Mouse (Mus musculus) forebrain, embryonic 14.5 days (tissue): Measurements from ENCODE around the gene Pakap. TPM values are rescaled to one million over a fixed set of nuclear protein-coding genes. Genes with fewer than 3 reads are reported as not detected.

Experiments used
- ATAC-seq: fragments of 200-750 bp; cut with Nextera tagmentation; 2 replicates; pipeline ENCODE4 v1.8.0; 2017; ENCODE audit warnings: mild to moderate bottlenecking, moderate library complexity
- DNase-seq: peaks from one replicate; pipeline ENCODE4 v3.0.0-alpha.2; 2015; ENCODE audit warnings: low spot score
- H3K27ac ChIP-seq: fragments of 300-500 bp; sonication (generic); 2 replicates; pipeline ENCODE4 v1.5.1; 2014; ENCODE audit warnings: low read depth, mild to moderate bottlenecking, control low read depth, low read length, moderate library complexity
- H3K27me3 ChIP-seq: fragments of 300-500 bp; sonication (generic); replicated peaks from 2 replicates; pipeline ENCODE4 v1.6.1; 2014; ENCODE audit warnings: low read length, control low read depth, mixed read lengths; ENCODE audit not compliant: control insufficient read depth, insufficient read depth
- H3K36me3 ChIP-seq: fragments of 300-500 bp; sonication (generic); 2 replicates; pipeline ENCODE4 v1.6.1; 2014; ENCODE audit warnings: low read length, control low read depth; ENCODE audit not compliant: control insufficient read depth, insufficient read depth
- H3K4me1 ChIP-seq: fragments of 300-500 bp; sonication (generic); 2 replicates; pipeline ENCODE4 v1.6.1; 2014; ENCODE audit warnings: antibody characterized with exemption, low read length, control low read depth; ENCODE audit not compliant: control insufficient read depth, insufficient read depth
- H3K4me2 ChIP-seq: fragments of 300-500 bp; sonication (generic); 2 replicates; pipeline ENCODE4 v1.6.1; 2014; ENCODE audit warnings: mild to moderate bottlenecking, control low read depth, low read length
- H3K4me3 ChIP-seq: fragments of 300-500 bp; sonication (generic); 2 replicates; pipeline ENCODE4 v1.5.1; 2014; ENCODE audit warnings: low read depth, low read length, control low read depth
- H3K9ac ChIP-seq: fragments of 300-500 bp; sonication (generic); 2 replicates; pipeline ENCODE4 v1.6.1; 2014; ENCODE audit warnings: mild to moderate bottlenecking, low read length, control low read depth, moderate library complexity
- H3K9me3 ChIP-seq: fragments of 300-500 bp; sonication (generic); replicated peaks from 2 replicates; pipeline ENCODE4 v1.6.1; 2016; ENCODE audit warnings: low read length, control low read depth, mixed read lengths; ENCODE audit not compliant: control insufficient read depth
- WGBS: fragments of 180-500 bp; shearing (Covaris S2); extraction: QIAGEN DNeasy Blood & Tissue Kit; methylation state at CpG from one replicate; pipeline ENCODE4 v1.1.7; 2014; 5-methylcytosine and 5-hydroxymethylcytosine counted together
- polyA plus RNA-seq: library from polyadenylated mRNA; unstranded; fragments of >200 nt; fragmentation: Nextera tagmentation; extraction: Ambion mirVana; gene quantifications from 2 replicates; pipeline ENCODE4 v1.2.1, GENCODE M21; 2014

Pakap gene
- polyA plus RNA-seq, 1 experiment from 2014 or later = 4.1 TPM

- Histone ChIP-seq H3K4me3 (no peak overlapping the region), H3K27ac (no peak overlapping the region), H3K9me3 (no peaks in the 10 kb centered on the region), H3K27me3 (no peaks in the 10 kb centered on the region), H3K4me1 (no peaks in the 10 kb centered on the region), H3K4me2 (no peak overlapping the region), H3K36me3 (no peaks in the 10 kb centered on the region), H3K9ac (no peak overlapping the region)
- DNase-seq (no peak), ATAC-seq (no peak)
- WGBS = 67% methylated on average over 4 of the region's 4 CpGs
These were observed 206.5 kb downstream of the Pakap start for GRCm38 (mm10) chr4:57774517-57774916.

- no peaks in the 10 kb centered on the region for H3K36me3 ChIP-seq
- no peak overlapping the region for H3K9ac ChIP-seq
- no peak overlapping the region for H3K4me3 ChIP-seq
- H3K9me3 ChIP-seq = no peaks in the 10 kb centered on the region
- no peaks in the 10 kb centered on the region for H3K27me3 ChIP-seq
- no peak for ATAC-seq
- H3K4me2 ChIP-seq = no peak overlapping the region
- DNase-seq = no peak
- H3K27ac ChIP-seq = no peak overlapping the region
- H3K4me1 ChIP-seq = no peaks in the 10 kb centered on the region
These were observed 207.6 kb downstream of the Pakap start for GRCm38 (mm10) chr4:57775582-57775981.

- Histone ChIP-seq H3K9ac (no peak overlapping the region), H3K36me3 (no peaks in the 10 kb centered on the region), H3K27ac (no peak overlapping the region), H3K9me3 (no peaks in the 10 kb centered on the region), H3K4me1 (peaks cover 17% of the 10 kb centered on the region), H3K4me3 (no peak overlapping the region), H3K4me2 (no peak overlapping the region), H3K27me3 (peaks cover 3% of the 10 kb centered on the region; the same call in 1 of the 2 replicates)
- DNase-seq = no peak
- 17% methylated on average over 4 of the region's 4 CpGs for WGBS
- ATAC-seq = no peak
These were observed 212.4 kb downstream of the Pakap start for GRCm38 (mm10) chr4:57780403-57780802.

GRCm38 (mm10) chr4:57780833-57781641 lies 213.1 kb downstream of the Pakap start:
- Histone ChIP-seq H3K9ac (no peak overlapping the region), H3K4me3 (no peak overlapping the region), H3K36me3 (no peaks in the 10 kb centered on the region), H3K27me3 (peaks cover 3% of the 10 kb centered on the region; the same call in 1 of the 2 replicates), H3K9me3 (no peaks in the 10 kb centered on the region), H3K4me1 (peaks cover 17% of the 10 kb centered on the region), H3K27ac (no peak overlapping the region), H3K4me2 (peak overlapping the region; percentile 26; the same call in 1 of the 2 replicates)
- ATAC-seq (peak; percentile 43; the same call in 1 of the 2 replicates), DNase-seq (peak; percentile 60)
- WGBS = 3% methylated on average over 20 of the region's 20 CpGs

GRCm38 (mm10) chr4:57781994-57782393 lies 214.0 kb downstream of the Pakap start:
- WGBS = 1% methylated on average over 26 of the region's 26 CpGs
- DNase-seq (peak; percentile 67), ATAC-seq (peak; percentile 88)

GRCm38 (mm10) chr4:57782549-57783390 lies 214.8 kb downstream of the Pakap start:
- H3K4me3 ChIP-seq = peak overlapping the region; percentile 34
- no peak overlapping the region for H3K27ac ChIP-seq
- peak; percentile 52 for ATAC-seq
- H3K36me3 ChIP-seq = no peaks in the 10 kb centered on the region
- peak; percentile 31 for DNase-seq
- no peaks in the 10 kb centered on the region for H3K9me3 ChIP-seq
- peak overlapping the region; percentile 73 for H3K4me2 ChIP-seq
- H3K4me1 ChIP-seq = peaks cover 17% of the 10 kb centered on the region
- H3K27me3 ChIP-seq = peaks cover 3% of the 10 kb centered on the region; the same call in 1 of the 2 replicates
- 4% methylated on average over 33 of the region's 33 CpGs for WGBS
- H3K9ac ChIP-seq = peak overlapping the region; percentile 47; the same call in 1 of the 2 replicates

More at GRCm38 (mm10) chr4:57781994-57782393, 214.0 kb downstream of the Pakap start:
- Histone ChIP-seq H3K4me1 (peaks cover 17% of the 10 kb centered on the region), H3K9me3 (no peaks in the 10 kb centered on the region), H3K27me3 (peaks cover 3% of the 10 kb centered on the region; the same call in 1 of the 2 replicates), H3K4me2 (peak overlapping the region; percentile 73), H3K36me3 (no peaks in the 10 kb centered on the region), H3K9ac (peak overlapping the region; percentile 47), H3K27ac (no peak overlapping the region), H3K4me3 (peak overlapping the region; percentile 34)

GRCm38 (mm10) chr4:57783391-57783770 lies 215.4 kb downstream of the Pakap start:
- Histone ChIP-seq H3K4me3 (peak overlapping the region; percentile 34; the same call in 1 of the 2 replicates), H3K4me2 (peak overlapping the region; percentile 73), H3K4me1 (peaks cover 17% of the 10 kb centered on the region), H3K36me3 (no peaks in the 10 kb centered on the region), H3K27ac (no peak overlapping the region), H3K9me3 (no peaks in the 10 kb centered on the region), H3K27me3 (peaks cover 3% of the 10 kb centered on the region; the same call in 1 of the 2 replicates), H3K9ac (no peak overlapping the region)
- no peak for ATAC-seq
- peak; percentile 26 for DNase-seq
- 43% methylated on average over 9 of the region's 9 CpGs for WGBS

GRCm38 (mm10) chr4:57783853-57784600 lies 216.0 kb downstream of the Pakap start:
- Histone ChIP-seq H3K4me1 (peaks cover 17% of the 10 kb centered on the region), H3K27me3 (peaks cover 3% of the 10 kb centered on the region; the same call in 1 of the 2 replicates), H3K4me2 (no peak overlapping the region), H3K36me3 (no peaks in the 10 kb centered on the region), H3K9ac (no peak overlapping the region), H3K27ac (no peak overlapping the region), H3K4me3 (no peak overlapping the region), H3K9me3 (no peaks in the 10 kb centered on the region)
- ATAC-seq (no peak), DNase-seq (no peak)
- 75% methylated on average over 11 of the region's 11 CpGs for WGBS
